Mouse (Mus musculus) 3T3-L1 (cell line): Measurements from ENCODE around the gene Dppa3.

Source experiments
- DNase-seq: peaks from one replicate; pipeline ENCODE4 v3.0.0-alpha.2; 2015; ENCODE audit warnings: low read depth, low spot score

Gene Dppa3

DNA sequence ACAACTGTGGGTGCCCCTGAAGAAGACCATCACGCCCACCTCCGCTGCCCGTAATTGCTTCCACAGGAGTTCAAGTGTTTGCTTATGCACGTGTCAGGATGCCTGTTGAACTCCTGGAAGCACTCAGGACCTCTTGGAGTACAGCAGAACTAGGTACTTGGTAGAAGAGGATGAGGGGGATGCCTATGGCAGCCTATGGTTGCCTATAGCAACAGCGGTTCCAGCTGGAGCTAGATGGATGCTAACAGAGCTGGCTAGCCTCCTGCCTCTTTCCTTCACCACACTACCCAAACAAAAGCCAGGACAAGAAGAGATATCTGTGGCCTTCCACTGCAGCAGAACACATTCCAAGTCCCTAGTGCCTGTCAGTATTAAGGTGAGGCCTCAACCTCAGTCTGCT, 41.5 kb downstream of the Dppa3 start:
- DNase-seq: no peak

DNA sequence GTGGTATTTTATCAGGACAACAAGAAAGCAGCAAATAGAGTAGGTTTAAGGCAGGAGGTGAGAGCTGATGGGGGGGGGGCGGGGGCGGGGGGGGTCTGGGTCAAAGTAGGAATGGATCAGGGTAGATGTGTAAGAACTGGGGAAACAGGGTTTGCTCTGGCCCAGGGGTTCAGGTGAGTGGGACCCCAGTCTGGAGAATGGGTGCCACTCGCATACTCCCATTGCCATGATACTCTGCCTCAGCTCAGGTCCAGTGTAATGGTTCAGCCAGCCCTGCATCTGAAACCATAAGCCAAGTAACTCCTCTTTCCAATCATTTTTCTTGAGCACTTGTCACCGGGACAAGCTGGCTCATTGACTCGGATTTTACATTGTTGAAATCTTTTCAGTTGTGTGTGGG, 42.6 kb downstream of the Dppa3 start:
- no peak for DNase-seq

DNA sequence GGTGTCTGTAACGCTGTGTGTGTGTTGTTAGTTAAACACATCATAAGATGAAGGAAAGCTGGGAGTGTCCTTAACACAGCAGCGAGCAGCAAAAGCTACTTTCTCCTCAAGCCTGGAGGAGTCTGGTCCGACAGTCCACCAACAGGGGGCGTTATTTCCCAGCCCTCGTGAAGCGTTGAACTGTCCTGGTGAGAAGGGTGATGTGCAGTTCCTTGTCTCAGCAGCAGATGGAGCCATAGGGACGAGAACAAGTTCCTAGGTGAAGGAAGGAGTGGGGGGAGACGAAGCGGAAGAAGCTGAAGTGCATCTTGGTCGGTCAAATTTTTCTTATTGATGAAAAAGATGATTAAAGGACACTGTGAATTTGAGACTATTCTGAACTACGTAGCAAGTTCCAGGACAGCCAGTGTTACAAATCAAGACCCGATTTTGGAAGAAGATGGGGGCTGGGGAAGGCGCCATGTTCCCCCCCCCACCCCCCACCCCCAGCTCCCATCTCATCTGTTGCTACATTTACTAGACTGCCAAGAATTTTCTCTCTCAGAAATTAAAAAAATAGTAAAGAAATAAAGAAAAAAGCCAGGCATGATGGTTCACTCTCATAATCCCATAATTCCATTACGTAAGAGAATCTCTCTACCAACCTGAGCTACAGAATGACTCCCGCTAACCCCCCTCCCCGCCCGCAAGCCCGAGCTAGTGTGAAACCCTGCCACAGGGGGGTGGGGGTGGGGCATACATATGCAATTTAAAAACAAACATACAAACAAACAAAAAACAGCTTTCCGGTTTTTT, 43.4 kb downstream of the Dppa3 start:
- peak; percentile 99 for DNase-seq

DNA sequence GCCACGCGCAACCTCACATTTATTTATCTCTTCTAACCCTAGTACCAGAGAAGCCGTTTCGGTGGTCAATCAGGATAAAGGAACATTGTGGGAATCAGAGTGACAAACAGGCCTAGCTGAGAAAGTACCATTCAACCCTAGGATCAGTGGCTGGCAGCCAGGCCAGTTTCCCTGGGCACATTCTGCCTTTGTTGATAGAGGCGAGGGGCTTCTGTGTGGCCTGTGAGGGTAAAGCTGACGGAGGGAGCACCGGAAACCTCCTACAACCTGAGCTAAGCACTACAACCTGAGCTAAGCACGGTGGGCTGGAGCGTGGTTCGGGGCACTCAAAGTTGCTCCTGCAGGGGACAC, 44.0 kb downstream of the Dppa3 start:
- no peak for DNase-seq

DNA sequence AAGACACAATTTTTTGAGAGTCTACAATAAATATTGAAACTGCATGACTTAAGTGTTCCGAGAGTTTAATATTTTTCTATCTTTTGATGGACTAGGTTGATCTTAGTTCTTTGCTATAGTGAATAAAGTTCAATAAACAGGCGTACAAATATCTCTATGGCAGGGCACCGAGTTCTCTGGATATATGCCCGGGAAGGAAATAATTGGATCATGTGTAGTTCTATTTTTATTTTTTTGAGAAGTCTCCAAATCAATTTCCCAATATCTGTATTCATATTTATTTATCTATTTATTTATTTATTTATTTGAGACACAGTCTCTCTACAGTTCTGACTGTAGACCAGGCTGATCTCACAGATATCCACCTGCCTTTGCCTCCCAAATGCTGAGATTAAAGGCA, 44.6 kb downstream of the Dppa3 start:
- DNase-seq: no peak

DNA sequence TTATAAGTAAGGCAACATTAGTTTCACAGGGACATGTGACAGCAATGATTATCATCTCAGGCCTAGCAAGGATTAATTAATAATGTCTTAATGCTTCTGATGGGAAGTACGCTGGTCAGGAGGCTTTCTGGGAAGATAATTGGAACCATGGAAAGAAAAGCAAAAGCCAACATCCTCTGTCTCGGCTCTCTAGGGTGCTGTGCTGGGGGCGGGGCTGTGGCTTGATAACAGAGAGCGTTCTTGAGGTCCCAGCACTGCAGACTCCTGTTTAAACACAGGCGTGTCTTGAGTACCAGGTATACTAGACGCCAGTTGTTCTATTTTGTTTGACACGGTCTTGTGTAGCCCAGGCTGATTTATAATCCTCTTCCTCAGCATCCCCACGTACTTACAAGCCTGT, 46.5 kb downstream of the Dppa3 start:
- no peak for DNase-seq
